Mouse (Mus musculus) cerebellum, adult 18-20 months (tissue): ENCODE data around the gene Ano7.

ENCODE experiments used
- DNase-seq, 2 experiments: peaks; one replicate each; pipeline ENCODE4 v3.0.0; 2021

Gene Ano7

DNA sequence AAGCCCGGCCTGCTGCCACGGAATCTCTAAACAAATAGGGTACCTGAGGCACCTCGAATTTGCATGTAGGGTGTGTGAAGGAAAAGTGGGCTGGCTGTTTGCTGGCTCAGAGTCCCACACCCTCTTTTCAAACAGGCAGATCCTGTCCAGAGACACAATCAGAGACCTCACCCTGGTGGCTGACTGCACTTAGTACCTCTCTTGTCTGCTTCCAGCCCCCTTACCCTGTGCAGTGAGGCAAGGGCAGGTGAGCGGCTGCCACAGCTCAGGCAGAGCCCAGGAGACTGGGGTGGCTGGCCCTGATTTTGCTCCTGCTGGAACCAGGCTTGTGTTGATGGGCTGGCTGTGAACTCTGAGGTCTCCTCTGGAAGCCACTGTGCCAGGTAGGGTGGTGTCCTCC, at the start of gene Ano7:
TSS of gene Ano7 (plus strand) at position 266 of the 400 bp plus-strand sequence.
- no peak for DNase-seq

- no peak for DNase-seq
Measured at GRCm38 (mm10) chr1:93323973-93324372, 49.8 kb upstream of the Ano7 start.

GRCm38 (mm10) chr1:93326446-93326845, 47.3 kb upstream of the Ano7 start:
- DNase-seq = no peak

DNA sequence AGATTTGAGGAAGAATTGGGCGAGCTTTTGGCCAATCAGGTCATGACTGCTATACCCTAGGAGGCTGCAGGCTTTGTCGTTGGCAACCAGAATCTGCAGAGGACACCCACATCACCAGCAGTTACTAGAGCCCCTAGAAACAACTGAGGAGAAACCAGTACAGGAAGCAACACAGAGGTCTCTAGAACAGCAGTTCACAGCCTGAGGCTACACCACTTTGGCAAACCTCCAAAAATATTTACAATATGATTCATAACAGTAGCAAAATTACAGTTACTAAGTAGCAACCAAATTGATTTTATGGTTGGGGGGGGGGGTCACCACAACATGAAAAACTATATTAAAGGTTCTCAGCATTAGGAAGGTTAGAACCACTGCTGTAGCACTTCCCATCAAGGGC, 39.1 kb upstream of the Ano7 start:
- no peak for DNase-seq

DNA sequence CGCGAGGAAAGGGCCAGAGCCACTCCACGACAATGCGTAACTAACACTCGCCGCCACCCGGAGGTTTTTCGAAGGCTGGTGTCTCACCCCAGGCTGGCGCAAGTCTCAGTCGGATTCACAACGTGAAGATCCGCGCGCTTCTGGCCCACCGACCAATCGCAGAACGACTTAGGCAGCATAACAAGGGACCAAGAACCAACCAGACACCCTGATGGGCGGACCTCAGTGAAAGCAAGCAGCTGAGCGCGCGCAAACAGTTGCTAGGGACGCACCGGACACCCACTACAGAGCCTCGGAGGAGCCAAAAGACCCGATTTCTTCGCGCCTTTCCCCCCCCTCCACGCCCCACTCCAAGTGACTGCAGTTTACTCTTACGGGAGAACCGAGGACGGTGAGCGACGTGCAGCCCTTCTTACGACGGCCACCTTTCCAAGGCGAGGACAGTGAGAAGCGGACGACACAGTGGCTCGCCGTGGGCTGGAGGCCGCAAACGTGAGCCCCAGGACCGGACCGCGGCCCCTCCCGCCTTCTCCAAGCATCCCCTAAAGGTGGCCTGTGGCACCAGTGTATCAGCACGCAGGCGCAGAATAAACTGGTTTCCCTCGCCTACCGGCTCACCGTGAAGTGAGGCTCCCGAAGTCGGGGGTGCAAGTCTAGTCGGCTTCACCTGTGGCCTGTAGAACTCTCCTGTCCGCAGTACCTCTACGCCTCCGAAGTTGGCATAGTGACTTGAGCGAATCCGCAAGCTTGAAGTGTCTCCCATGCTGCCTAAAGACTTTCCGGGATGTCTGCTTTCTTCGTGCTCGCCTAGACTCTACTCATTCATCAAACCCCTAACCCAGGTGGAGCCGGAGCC, 30.9 kb upstream of the Ano7 start, which contains the start of the genes Ppp1r7 and Pask:
TSS of gene Ppp1r7 (plus strand) at position 207 of the 856 bp plus-strand sequence.
TSS of gene Pask (minus strand) at position 835 of the 856 bp plus-strand sequence.
- DNase-seq = peak; percentile 94 to 96

DNA sequence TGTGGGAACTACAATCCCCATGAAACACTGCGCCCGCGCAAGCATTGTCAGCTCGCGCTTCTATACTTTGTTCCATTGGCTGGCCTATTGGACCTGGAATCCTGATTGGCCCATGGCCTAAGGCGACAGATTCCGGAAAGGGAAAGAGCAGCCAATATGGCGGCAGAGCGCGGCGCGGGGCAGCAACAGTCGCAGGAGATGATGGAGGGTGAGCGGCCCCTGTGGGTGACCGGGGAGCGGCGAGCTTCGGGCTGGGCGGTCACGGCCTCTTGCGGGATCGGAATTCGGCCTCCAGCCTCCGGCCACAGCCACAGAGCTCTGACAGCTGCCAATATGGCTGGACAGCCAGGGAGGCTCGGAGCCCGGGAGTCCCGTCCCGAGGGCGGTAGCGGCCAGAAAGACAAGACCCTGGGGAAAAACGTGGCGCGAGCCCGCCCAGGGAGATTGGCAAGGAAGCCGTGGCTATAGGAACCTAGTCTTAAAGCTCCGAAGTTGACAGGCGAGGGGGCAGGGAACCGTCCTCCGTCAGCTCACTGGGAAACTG, 30.2 kb upstream of the Ano7 start:
- DNase-seq = peak; percentile 93 to 98

DNA sequence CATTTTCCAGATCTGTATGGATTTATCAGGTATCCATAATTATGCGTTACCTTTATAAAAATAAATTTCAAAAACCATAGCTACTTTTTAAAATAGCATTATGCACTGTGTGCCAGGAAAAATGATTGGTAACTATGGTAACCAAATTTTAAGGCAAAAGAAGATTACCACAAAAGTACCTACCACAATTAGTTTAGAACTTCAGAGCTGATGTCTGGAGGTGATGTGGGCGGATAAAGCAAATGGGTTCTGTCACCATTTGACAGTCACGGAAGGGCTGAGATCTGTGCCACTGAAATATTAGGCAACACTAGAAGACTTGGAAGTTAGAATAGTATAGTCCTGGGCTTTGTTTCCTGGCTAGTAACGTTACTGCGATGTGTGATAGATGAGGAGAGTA, 26.6 kb upstream of the Ano7 start:
- DNase-seq = no peak

GRCm38 (mm10) chr1:93349701-93350100, 24.0 kb upstream of the Ano7 start:
- DNase-seq = no peak

DNA sequence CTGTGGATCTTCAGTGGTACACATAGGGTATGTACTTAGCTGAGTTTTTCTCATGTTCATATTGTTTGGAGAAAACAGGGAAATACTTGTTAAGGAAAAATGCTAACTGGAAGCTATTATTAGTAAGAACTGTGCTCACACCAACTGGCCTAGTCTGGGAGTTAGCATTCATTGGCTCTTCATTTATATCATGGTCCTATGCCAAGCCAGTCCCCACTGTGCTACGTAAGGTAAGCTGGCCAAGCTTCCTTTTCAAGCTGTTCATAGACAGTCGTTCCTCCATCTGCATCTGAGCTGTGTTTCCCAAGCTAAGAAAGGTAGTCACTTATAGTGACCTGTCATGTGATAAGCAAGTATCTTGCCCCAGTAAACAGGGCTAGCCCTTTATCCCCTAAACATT, 21.0 kb upstream of the Ano7 start:
- peak; percentile 56 to 70 for DNase-seq

- DNase-seq = no peak
Measured at GRCm38 (mm10) chr1:93362661-93363060, 11.1 kb upstream of the Ano7 start.

GRCm38 (mm10) chr1:93365641-93366040, 8.1 kb upstream of the Ano7 start:
- no peak for DNase-seq

GRCm38 (mm10) chr1:93377307-93377706, 3.6 kb downstream of the Ano7 start:
- no peak for DNase-seq

DNA sequence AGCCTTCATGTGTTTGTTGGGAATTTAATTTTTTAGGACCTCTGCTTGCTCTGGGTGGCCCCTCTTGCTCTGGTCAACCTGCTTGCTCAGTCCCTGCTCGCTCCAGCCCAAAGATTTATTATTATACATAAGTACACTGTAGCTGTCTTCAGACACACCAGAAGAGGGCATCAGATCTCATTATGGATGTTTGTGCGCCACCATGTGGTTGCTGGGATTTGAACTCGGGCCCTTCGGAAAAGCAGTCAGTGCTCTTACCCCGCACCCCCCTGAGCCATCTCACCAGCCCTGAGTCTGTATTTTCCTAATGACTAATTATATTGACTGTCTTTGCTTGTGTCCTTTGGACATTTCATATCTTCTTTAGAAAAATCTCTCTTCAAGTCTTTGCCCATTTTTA, 5.4 kb downstream of the Ano7 start:
- DNase-seq = no peak

GRCm38 (mm10) chr1:93387198-93387597, 13.5 kb downstream of the Ano7 start:
- DNase-seq = no peak

GRCm38 (mm10) chr1:93388906-93389305, 15.2 kb downstream of the Ano7 start:
- DNase-seq = no peak

DNA sequence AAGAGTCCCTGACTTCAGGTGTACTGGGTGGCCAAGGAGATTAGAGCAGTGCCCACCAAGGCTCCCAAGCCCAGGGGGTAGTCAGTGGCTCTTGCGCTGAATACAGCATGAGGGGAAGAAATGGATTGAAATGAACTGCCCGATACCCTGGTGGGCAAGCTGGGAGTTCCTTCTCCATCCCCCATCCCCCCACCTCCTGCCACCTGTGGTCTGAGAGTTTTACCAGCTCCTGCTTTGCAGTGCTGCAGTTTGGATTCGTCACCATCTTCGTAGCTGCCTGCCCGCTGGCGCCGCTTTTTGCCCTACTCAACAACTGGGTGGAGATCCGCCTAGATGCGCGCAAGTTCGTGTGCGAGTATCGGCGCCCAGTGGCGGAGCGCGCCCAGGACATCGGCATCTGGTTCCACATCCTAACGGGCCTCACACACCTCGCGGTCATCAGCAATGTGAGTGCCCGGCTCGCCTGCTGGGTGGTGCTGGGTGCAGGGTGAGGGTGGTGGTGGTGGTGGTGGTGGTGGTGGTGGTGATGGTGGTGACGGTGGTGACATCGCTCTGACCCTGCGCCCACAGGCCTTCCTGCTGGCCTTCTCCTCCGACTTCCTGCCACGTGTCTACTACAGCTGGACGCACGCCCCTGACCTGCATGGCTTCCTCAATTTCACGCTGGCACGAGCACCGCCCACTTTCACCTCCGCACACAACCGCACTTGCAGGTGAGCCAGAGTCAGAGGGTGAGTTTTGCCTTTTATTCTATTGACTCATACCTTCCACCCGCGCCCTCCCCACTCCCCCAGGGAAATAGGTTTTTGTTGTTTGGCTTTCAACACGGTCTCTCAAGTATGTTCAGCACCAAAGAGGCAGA, 27.7 kb downstream of the Ano7 start:
- DNase-seq = no peak

- DNase-seq = no peak
Measured at GRCm38 (mm10) chr1:93403403-93403802, 29.7 kb downstream of the Ano7 start.

GRCm38 (mm10) chr1:93432087-93432486, 58.4 kb downstream of the Ano7 start:
- no peak for DNase-seq

GRCm38 (mm10) chr1:93439321-93439720, 65.6 kb downstream of the Ano7 start:
- no peak for DNase-seq

- peak; percentile 76 to 84 for DNase-seq
Measured at GRCm38 (mm10) chr1:93444405-93445110, 70.8 kb downstream of the Ano7 start.

DNA sequence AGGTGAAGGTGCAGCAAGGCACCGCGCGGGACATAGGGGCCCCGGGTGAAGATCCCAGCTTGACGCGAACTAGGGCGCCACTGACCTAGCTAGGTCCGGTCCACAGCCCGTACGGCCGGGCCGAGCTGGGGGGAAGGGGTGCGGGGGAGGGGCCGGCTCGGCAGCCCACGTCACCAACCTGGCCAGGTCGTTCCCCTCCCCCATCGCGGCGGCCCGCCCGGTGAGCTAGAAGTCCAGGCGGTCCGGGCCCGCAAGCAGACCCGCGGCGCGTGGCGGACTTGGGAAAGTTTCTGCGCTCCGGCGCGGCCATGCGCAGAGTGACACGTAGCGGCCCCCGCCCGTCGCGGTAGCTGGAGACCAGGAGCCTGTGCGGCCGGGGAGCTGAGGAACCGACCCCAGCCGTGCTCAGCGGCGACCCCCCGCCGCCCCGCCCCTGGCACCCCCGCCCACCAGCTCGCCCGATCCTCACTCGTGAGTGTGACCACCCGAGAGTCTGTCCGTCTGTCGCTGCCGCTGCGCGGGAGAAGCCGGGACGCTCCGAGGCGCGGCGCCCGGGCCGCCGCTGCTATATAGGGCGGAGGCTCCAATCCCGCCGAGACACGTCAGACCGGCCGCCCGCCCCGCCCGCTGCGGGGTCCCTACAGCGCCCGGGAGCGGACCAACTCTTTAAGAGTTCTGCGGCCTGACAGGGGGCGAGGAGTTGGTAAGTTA, 71.5 kb downstream of the Ano7 start:
- peak; percentile 57 to 73 for DNase-seq

- DNase-seq = no peak
Measured at GRCm38 (mm10) chr1:93445822-93446162, 72.1 kb downstream of the Ano7 start.
